Mouse (Mus musculus) lung, adult 2 months (tissue): ENCODE data around the gene Lrrc66.

Experiments
- CTCF ChIP-seq: fragments of 200-500 bp; IDR thresholded peaks from 2 replicates; pipeline ENCODE4 v1.5.1; 2011; ENCODE audit warnings: mild to moderate bottlenecking, low read length, control low read depth; ENCODE audit not compliant: insufficient read depth
- POLR2A ChIP-seq: fragments of 200-500 bp; IDR thresholded peaks from 2 replicates; pipeline ENCODE4 v1.6.1; 2011; ENCODE audit warnings: low read depth, mild to moderate bottlenecking, control low read depth, low read length, borderline replicate concordance; ENCODE audit errors: extremely low read depth

DNA sequence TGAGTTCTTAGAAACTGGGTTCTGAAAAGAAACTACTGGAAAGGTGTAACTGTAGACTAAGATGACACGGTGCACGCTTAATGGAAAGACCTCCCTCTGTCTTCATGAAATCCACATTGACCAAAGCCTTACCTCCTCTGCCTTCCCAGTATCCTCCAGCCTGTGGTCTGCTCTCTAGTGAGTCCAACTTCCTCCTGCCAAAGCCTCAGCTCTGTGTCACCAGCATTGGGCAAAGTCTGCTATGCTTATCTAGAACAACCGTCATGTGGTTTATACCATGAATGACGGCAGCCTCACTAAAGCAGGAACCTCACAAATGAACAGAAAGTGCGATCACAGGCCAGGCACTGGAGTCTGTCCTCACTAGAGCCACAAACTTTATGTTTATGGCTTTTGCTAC is 2.2 kb downstream of the Lrrc66 start:
- TF ChIP-seq CTCF (no peak), POLR2A (no peak)
